Mouse (Mus musculus) layer of hippocampus, adult 8-10 months (tissue): Measurements from ENCODE around the gene Acvr1. TPM values are rescaled to one million over a fixed set of nuclear protein-coding genes. Genes with fewer than 3 reads are reported as not detected.

Experiments used
- DNase-seq, 2 experiments: peaks; one replicate each; pipeline ENCODE4 v3.0.0; 2022; ENCODE audit warnings: low spot score in 2 of 2
- total RNA-seq, 4 experiments: library from RNA; stranded (reverse); gene quantifications; 2 replicates each; pipeline ENCODE4 v1.2.4; 2022

The Acvr1 gene
- total RNA-seq, 4 experiments from 2014 or later, result 43.1 to 45.5 (median 44.5) TPM

- DNase-seq, result no peak
These were observed 46.2 kb downstream of the Acvr1 start for GRCm38 (mm10) chr2:58520727-58521126.

- no peak for DNase-seq
These were observed 48.4 kb downstream of the Acvr1 start for GRCm38 (mm10) chr2:58518517-58518916.

- no peak for DNase-seq
These were observed 50.0 kb downstream of the Acvr1 start for GRCm38 (mm10) chr2:58516920-58517319.

- no peak for DNase-seq
These were observed 51.0 kb downstream of the Acvr1 start for GRCm38 (mm10) chr2:58516000-58516399.

GRCm38 (mm10) chr2:58514489-58514888, 52.5 kb downstream of the Acvr1 start:
- no peak for DNase-seq

- no peak for DNase-seq
These were observed 53.7 kb downstream of the Acvr1 start for GRCm38 (mm10) chr2:58513212-58513611.

- DNase-seq, result no peak
These were observed 56.8 kb downstream of the Acvr1 start for GRCm38 (mm10) chr2:58510192-58510591.

GRCm38 (mm10) chr2:58505306-58506090, 61.5 kb downstream of the Acvr1 start:
- DNase-seq, result no peak

GRCm38 (mm10) chr2:58496647-58497410, 70.1 kb downstream of the Acvr1 start:
- DNase-seq, result no peak

GRCm38 (mm10) chr2:58495271-58495670, 71.7 kb downstream of the Acvr1 start:
- DNase-seq, result no peak

- DNase-seq, result no peak
These were observed 73.0 kb downstream of the Acvr1 start for GRCm38 (mm10) chr2:58493685-58494635.

- no peak for DNase-seq
These were observed 77.7 kb downstream of the Acvr1 start for GRCm38 (mm10) chr2:58489275-58489674.

GRCm38 (mm10) chr2:58488404-58488803, 78.6 kb downstream of the Acvr1 start:
- DNase-seq, result no peak

GRCm38 (mm10) chr2:58487279-58487560, 79.7 kb downstream of the Acvr1 start:
- DNase-seq, result no peak

- DNase-seq, result no peak
These were observed 80.3 kb downstream of the Acvr1 start for GRCm38 (mm10) chr2:58486441-58487278.

GRCm38 (mm10) chr2:58485683-58486082, 81.3 kb downstream of the Acvr1 start:
- DNase-seq, result no peak

- no peak for DNase-seq
These were observed 81.8 kb downstream of the Acvr1 start for GRCm38 (mm10) chr2:58485152-58485551.

- no peak for DNase-seq
These were observed 82.5 kb downstream of the Acvr1 start for GRCm38 (mm10) chr2:58484284-58484965.

GRCm38 (mm10) chr2:58481450-58482100, 85.4 kb downstream of the Acvr1 start:
- DNase-seq, result no peak

GRCm38 (mm10) chr2:58480764-58481163, 86.2 kb downstream of the Acvr1 start:
- no peak for DNase-seq
